Mouse (Mus musculus) common myeloid progenitor, adult 5-6 weeks (primary cell): ENCODE measurements around the gene Noa1. TPM values are rescaled to one million over a fixed set of nuclear protein-coding genes. Genes with fewer than 3 reads are reported as not detected.

Experiments
- ATAC-seq: replicated peaks from 2 replicates; pipeline ENCODE4 v1.8.0; 2016; ENCODE audit warnings: low read depth, mild to moderate bottlenecking, moderate TSS enrichment, inconsistent platforms; ENCODE audit not compliant: poor library complexity, severe bottlenecking
- total RNA-seq: library from RNA; stranded (forward); fragments of 200-1000, 187-1606 nt; gene quantifications from 2 replicates; pipeline ENCODE4 v1.2.3, GENCODE M21; 2017

Gene Noa1
- 20.3 and 40.9 TPM in 2 replicates for total RNA-seq

DNA sequence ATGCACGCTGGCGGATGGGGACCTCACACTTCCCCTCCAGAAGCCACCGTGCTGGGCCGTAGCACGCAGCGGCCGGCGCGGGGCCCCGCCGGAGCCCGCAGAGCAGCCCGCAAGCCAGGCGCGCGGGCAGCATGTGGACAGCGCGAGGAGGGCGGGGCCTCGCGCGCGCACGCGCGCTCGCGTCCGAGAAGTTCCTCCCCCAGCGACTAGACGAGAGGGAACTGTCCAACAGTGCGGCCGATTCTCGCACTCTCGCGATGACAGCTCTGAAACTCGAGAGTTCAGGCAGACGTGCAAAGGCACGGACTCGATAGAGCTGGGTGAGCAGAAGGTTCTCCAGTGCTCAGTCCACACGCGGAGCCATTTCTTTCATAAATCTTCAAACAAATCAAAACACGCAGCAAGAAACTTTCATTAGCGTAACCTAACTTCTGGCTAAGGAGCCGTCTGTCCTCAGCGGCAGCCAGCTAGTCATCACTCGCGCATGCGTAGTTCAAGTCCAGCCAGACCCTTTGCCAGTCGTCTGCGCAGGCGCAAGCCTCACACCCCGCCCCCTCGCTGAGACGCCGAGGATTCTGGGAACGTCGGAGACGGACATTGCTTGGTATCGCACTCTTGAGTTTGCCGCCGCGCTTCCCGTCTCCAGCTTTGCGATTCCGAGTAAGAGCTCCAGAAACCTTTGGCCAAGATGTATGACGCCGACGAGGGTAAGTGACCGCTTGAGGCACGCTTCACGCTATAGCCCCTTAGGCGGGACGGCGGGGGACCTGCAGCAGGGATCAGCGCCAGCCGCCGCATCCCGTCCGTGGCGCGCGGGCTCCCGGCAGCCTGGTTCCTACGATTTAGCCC is at the start of gene Noa1, which contains the start of gene Polr2b:
Gene Noa1, minus strand, starts transcription at position 161 of the 849 bp plus-strand sequence.
Gene Polr2b, plus strand, starts transcription at position 224 of the 849 bp plus-strand sequence.
- peak; percentile 86 for ATAC-seq

DNA sequence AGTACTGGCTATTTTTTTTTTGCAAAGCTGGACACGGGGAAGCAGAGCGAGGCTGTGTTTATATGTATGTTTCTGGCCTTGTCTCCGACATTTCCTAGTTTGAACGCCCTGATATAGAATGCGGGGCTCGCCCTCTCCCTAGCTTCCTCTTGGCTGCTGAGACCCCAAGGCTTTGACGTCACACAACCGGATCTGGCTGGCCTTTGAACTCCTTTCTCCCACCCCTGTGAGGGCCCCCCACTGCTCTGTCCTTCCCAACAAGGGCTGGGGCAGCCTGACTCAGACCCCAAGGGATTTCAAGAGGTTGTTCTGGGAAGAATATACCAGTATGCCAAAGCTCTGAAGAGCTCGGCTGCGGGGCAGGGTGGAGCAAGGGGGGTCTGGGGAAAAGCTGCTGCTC is 48.5 kb upstream of the Noa1 start:
- ATAC-seq: peak; percentile 52

DNA sequence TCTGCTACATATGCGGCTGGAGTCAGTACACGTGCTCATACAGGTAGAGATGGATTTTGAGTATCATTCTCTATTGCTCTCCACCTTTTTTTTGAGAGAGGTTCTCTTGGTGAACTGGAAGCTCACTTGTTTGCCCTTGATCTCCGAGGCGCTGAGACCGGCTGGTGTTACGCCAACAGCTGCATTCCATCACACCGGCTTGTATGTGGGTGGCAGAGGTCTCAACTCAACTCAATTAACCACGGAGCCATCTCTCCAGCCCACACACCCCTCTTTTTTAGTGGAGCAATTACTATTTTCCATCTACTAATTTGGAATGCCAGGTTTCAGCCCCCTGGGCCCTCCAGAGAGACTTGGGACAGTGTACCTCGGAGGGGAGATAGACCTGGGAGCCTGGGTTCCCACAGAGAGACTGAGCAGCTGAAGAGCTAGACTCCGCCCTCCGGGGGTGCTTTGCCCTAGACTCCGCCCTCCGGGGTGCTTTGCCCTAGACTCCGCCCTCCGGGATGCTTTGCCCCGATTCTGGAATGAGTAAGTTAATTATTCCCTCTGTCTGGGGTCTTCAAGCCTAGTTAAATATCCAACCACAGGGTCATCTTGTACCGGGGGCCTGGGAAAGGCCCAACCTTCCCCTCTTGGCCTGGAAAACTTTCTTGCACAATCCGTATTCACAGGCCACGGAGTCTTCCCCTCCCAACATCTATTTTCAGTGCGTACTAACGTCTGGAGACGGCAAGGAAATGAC is 47.7 kb upstream of the Noa1 start:
- ATAC-seq: peak; percentile 79

DNA sequence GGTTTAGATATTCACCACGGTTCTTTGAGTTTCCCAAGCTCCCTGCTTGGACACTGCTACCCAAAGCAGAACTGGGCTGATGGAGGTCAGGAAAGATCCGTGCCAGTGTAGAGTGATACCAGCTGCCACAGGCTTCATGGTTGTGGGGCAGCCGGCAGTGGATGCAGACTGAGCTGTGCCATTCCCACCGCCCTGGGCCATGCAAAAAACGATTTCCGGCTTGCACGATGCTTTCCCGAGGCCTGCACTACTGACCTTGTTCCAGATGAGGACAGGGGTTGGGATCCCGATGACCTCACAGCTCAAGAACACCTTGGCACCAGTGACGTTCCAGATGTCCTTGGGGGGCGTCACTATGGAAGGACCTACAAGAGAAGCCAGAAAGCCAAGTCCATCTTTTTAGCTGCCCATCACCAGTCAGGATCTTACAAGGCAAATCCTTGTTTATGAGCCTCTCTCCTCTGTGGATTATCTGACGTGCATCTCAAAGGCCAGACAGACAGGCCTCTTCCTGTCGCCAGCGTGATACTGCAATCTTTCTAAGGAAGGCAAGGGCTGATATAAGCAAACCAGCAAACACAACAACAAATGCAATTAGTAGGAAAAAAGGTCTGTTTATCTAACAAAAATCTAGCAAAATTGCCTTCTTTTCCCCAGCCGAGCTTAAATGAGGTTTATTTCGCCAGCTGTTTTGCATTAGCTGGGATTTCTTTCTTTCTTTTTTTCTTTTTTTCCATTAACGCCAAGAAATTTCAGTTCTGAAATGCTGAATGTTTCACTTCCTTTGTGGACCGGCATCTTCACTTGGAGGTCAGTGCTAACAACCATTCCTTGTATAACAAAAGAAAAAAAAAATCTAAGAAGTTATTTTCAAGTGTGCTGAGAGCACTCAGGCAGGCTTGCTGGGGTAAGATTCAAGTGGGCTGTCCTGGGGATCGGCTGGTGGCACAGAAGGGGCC is 45.7 kb upstream of the Noa1 start:
- no peak for ATAC-seq

DNA sequence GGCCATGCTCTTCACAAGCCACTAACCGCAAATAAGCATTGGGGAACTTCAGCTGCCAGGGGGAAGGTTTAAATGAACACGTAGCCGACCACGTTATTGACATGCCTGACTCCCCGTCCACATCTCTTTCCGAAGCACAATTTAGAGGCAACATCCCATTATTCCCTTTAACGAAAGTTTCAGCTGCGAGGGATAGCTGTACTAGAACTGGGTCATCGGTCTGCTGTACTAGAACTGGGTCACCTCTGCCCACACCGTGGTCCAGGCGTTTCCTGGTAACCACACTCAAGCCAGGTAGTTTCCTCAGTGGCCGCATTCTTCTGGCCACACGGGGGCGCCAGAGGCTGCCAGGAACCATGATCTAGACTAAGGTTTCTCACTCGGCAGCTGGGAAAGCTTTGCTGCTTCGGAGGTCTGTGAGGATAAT is 44.5 kb upstream of the Noa1 start:
- ATAC-seq: peak; percentile 70

DNA sequence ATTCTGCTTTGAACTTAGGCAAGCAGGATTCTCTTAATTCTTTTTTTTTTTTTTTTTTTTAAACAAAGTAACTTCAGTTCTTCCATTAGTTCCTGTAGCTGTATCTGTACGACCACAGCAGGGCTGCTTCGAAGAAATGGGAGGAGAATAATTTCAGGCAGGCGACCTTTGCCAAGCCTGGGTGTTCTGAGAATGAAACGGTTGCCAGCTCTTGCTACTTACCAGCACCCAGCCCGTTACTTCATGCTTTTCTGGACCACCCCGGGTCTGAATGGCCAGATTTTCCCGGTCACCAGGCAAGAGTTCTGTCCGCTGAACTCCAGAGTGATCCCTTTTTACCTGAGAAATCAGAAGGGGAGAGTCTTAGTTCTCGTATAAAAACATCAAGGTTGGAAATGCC is 41.8 kb upstream of the Noa1 start:
- ATAC-seq: no peak

DNA sequence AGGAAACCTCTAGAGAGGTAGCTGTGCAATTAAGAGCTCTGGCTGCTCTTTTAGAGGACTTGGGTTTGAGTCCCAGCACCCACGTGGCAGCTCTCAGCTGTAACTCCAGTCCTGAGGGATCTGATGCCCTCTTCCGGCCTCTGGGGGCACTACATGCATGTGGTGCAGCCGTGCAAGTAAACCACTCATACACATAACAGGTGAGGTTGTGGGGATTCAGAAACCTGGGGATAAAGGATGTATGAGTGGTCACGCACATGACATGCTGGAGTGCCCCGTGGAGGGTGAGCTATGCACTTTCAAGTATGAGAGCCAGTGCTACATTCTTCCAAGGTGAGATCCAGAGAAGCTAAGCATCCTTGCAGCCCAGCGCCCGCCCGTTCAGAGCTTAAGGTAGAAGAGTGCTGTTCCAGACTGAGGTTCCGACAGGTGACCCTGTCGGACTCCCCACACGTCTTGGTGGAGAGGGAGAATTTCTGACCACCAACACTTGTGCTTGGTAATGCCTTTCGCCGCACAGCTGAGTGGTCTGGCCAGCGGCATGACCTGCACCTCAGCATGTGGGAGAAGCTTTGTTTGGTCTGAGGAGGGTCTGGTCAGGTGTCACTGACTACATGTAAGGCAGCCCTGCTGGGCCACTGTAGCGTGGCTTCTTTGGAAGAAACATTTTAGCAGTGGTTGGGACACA is 40.2 kb upstream of the Noa1 start:
- ATAC-seq: no peak

DNA sequence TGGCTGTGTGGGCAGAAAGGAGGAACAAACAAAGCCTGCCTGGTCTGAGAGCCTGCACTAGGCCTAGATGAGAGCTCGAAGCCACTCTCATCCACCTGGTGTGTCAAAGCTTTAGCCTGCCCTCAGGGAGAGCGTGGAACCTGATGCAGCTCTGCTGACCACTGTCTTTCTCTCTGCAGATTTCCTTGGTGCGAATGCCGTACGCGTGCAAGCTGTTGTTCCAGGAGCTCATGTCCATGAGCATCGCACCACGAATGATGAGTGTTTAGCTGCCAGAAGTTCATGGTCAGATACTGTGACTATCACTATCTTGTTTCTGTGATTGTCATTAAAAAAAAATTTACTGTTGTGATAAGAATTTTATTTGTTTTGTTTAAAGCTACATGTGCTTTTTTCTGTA is 39.0 kb upstream of the Noa1 start:
- ATAC-seq: no peak

DNA sequence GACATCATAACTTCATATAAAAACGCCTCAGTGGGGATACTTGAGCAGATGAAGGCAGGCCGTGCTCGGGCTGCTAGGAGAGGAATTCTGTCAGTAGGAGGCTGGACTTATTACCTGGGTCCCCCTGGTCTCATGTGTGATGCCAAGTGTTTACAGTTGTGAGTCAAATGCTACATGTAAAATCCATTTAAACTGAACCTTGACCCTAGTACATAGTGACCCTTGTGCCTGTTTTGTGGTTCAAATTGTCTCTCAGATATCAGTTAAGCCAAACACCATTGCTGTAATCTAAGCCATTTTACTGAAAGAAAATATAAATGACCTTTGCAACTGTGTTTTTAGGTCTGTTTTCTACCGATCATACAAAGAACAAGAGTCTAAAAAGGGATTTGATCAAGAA is 30.1 kb upstream of the Noa1 start:
- no peak for ATAC-seq

DNA sequence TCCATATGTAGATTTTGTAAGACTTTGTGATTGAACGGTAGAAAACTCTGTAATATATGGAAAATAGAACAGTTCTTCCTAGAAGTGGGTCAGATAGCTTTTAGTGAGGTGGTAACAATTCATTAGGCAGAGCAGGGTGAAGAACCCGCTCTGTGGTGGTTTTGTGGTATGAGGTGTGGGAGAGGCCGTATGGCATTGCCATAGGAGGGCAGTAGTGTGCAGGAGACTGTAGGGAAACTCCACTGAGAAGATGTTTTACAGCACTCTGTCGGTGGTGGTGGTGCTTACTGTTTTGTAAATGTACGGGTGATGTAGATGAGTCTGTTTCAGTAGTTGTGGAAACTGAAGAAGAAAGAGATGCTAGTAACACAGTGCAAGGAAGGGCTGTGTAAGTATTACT is 20.3 kb upstream of the Noa1 start:
- ATAC-seq: peak; percentile 78

DNA sequence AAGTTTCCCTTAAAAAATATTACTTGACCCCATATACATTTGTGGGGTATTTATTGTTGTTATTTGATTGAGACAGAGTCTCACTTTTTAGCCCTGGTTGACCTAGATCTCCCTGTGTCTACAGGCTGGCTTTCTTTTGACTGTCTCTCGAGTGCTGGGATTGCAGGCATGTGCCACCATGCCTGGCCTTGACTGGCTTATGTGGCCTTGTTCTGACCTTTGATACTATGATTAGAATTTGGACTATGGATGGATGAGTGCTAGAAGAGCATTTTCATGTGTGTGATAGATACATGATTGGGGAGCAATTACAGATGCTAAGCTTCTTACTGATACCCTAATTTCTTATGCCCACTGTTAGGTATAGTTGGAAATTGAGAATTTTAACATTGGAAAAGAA is 15.1 kb upstream of the Noa1 start:
- ATAC-seq: no peak

DNA sequence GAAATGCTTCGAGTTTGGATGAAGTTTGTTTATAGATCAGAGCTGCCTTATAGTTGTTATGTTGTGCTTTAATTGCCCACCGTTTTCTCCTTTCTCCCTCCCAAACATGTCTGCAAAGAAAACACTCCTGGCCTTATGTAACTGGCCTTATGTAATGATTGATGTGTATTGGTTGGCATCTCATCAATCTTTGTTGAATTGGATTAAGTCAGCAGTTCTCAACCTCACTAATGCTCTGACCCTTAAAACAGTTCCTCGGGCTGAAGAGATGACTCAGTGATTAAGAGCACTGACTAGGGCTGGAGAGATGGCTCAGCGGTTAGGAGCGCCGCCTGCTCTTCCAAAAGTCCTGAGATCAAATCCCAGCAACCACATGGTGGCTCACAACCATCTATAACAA is 5.1 kb upstream of the Noa1 start:
- no peak for ATAC-seq

DNA sequence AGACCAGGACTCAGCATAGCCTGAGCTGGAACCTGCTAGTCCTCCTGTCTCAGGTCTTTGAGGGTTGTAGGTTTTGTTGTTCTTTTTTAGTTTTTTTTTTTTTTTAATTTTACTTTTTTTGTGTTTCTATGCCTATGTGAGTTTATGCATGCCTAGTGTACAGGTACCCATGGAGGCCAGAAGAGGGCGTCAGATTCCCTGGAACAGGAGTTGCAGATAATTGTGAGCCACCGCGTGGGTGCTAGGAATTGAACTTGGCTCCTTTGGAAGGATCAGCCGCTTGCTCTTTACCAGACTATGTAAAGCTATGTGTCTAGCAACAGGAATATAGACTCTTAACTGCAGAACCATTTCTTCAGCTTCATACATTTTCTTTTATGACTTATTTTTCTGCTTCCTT is 4.3 kb upstream of the Noa1 start:
- no peak for ATAC-seq

DNA sequence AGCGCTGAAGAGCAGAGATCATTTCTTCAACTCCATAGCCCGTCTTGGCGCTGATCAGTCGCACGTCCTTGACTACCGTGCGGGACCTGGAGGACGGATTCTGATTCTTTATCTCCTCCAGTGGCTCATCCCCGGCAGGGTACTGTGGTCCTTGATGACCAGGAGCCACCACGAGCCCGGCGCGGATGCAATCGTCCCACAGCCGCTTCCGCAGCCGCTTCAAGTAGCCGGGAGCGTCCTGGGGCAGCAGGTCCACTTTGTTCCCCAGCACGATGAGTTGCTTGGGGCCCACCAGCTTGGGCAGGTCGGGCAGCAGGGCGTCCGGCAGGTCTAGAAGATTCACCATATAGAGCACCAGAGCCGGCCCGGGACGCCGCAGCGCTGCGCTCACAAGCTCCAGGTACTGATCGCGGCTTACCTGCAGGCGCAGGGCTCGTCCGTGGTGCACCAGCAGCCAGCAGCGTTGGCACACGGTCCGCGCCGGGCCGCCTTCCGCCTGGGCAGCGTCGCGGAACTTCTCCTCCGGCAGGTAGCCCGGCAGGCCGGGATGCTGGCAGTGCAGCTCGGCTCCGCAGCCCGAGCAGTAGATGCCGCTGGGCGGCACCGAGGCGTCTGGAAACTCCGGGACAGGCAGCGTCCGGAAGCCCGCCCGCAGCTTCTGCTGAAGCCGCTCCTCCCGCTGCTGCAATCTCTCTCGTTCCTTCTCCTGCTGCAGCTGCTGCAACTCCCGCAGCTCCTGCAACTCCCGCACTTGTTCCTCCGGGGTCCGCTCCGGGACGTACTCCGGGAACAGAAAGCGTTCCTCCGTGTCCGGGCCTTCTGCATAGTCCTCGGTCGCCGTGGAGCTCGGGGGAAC is 605 bp downstream of the Noa1 start:
- ATAC-seq: peak; percentile 26

DNA sequence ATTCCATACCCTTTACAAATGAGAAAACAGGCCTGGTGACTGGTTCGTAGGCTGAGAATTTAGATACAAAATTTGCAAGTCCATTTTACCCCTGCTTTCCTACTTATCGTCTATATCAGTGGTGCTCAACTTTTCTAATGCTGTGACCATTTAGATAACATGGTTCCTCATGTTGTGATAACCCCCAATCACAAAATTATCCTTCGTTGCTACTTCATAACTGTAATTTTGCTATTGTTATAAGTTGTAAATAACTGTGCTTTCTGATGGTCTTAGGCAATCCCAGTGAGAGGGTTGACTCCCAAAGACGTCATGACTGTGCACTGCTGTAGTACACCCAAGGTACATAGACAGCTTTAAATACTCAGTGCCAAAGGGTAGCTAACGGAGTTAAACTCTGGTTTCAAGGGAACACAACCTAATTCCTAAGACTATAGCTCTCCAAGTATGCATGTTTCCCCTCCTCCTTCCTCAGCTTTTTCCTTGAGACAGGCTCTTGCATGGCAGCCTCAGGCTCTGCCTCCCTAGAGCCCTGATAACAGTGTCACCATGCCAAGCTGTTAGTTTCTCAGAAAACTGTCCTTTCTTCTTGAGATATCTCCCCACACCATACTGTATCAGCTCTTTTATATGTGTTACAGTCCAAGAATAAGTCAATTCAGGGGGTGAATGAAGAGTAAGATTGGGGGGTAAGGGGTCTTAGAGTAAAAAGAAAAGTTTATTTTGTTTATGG is 1.9 kb downstream of the Noa1 start:
- ATAC-seq: no peak

DNA sequence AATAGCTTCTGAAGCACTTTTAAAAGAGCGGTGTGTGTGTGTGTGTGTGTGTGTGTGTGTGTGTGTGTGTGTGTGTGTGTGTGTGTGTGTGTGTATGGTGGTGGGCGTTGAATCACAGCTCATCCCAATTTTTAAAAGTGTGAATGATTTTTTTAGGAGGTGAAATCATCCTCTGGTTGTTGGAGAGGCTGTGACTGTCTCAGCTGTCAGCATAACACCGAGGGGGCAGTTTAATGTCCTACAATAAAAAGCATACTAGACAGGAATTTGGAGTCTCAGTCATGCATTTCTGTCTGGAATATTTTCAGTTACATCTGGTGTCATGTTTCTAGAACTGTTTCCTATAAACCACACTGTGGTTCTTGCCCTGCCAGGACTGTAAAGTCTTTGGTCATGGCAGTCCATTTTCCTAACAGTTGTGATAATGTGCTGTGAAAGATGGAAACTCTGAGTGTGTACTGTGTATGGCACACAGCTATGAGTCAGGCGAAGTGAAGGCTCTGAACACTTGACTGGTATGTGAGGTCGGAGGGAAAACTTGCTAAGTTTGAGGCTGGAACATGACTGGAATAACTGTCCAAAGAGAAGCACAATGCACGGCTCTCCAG is 8.5 kb downstream of the Noa1 start:
- ATAC-seq: no peak

DNA sequence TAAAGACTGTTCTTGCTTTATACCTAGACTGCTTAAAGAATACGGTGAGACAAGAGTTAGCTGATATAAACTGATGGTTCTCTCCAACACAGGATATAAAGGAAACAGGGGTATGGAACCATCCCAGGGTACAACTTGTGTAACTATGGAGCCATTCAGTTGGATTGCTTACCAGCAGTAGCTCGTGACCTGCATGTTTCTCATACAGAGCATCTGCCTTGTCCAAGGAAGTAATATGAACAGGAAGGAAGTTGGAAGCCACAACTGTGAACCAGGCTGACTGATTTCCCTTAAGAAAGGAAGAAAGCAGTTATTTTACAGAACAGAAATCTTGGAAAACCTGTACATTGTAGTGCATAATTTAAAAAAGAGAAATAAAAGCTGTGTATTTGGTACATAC is 10.4 kb downstream of the Noa1 start:
- no peak for ATAC-seq
